Mouse (Mus musculus) retina, adult 2 months (tissue): ENCODE data around the gene Shd.
"Not testable (repeated sequence)": the region's sequence is repeated elsewhere in the genome, so short reads cannot be mapped to it uniquely, and the experiment has no call there.

ENCODE experiments used
- DNase-seq: peaks from one replicate; pipeline ENCODE4 v3.0.0-alpha.2; 2012; ENCODE audit warnings: low read depth, low spot score

Gene Shd

GRCm38 (mm10) chr17:55969966-55970891, at the start of gene Shd:
Gene Shd (plus strand): TSS chr17:55970467.
- DNase-seq: no peak

GRCm38 (mm10) chr17:55931553-55932502, 38.4 kb upstream of the Shd start:
- no peak for DNase-seq

GRCm38 (mm10) chr17:55932635-55933034, 37.6 kb upstream of the Shd start:
- no peak for DNase-seq

- DNase-seq: no peak
Observed at GRCm38 (mm10) chr17:55933191-55933590, 37.1 kb upstream of the Shd start.

- DNase-seq: not testable (repeated sequence)
Observed at GRCm38 (mm10) chr17:55944387-55944865, 25.8 kb upstream of the Shd start.

GRCm38 (mm10) chr17:55944866-55945682, 25.2 kb upstream of the Shd start:
- peak; percentile 68 for DNase-seq

- no peak for DNase-seq
Observed at GRCm38 (mm10) chr17:55945696-55946095, 24.6 kb upstream of the Shd start.

- no peak for DNase-seq
Observed at GRCm38 (mm10) chr17:55948647-55949046, 21.6 kb upstream of the Shd start.

GRCm38 (mm10) chr17:55949400-55949799, 20.9 kb upstream of the Shd start, which contains the start of gene Zfp119b:
Gene Zfp119b (minus strand): TSS chr17:55949500.
- DNase-seq: no peak

- no peak for DNase-seq
Observed at GRCm38 (mm10) chr17:55950601-55951000, 19.7 kb upstream of the Shd start.

- DNase-seq: no peak
Observed at GRCm38 (mm10) chr17:55952041-55952440, 18.2 kb upstream of the Shd start.

GRCm38 (mm10) chr17:55952447-55953027, 17.7 kb upstream of the Shd start, which contains the start of gene Ebi3:
Gene Ebi3 (plus strand): TSS chr17:55952640.
- DNase-seq: no peak

- DNase-seq: no peak
Observed at GRCm38 (mm10) chr17:55953751-55954150, 16.5 kb upstream of the Shd start.

- no peak for DNase-seq
Observed at GRCm38 (mm10) chr17:55954229-55954628, 16.0 kb upstream of the Shd start.

- DNase-seq: peak; percentile 61
Observed at GRCm38 (mm10) chr17:55956129-55956528, 14.1 kb upstream of the Shd start.

GRCm38 (mm10) chr17:55956591-55956990, 13.7 kb upstream of the Shd start:
- DNase-seq: no peak

- peak; percentile 53 for DNase-seq
Observed at GRCm38 (mm10) chr17:55957168-55957567, 13.1 kb upstream of the Shd start.

GRCm38 (mm10) chr17:55957726-55958583, 12.3 kb upstream of the Shd start:
- DNase-seq: no peak

- no peak for DNase-seq
Observed at GRCm38 (mm10) chr17:55958584-55958886, 11.7 kb upstream of the Shd start.
